Mouse (Mus musculus) liver, embryonic 11.5 days (tissue): ENCODE measurements around the gene Rhbdf2. TPM values are rescaled to one million over a fixed set of nuclear protein-coding genes. Genes with fewer than 3 reads are reported as not detected.
"Not testable (repeated sequence)": the region's sequence is repeated elsewhere in the genome, so short reads cannot be mapped to it uniquely, and the experiment has no call there.

Source experiments
- ATAC-seq: fragments of 200-750 bp; cut with Nextera tagmentation; replicated peaks from 2 replicates; pipeline ENCODE4 v1.8.0; 2017; ENCODE audit warnings: moderate number of reproducible peaks, mild to moderate bottlenecking, moderate TSS enrichment, moderate library complexity; ENCODE audit not compliant: low FRiP score
- DNase-seq: peaks from one replicate; pipeline ENCODE4 v3.0.0-alpha.2; 2017; ENCODE audit warnings: low spot score
- H3K27ac ChIP-seq: fragments of 300-500 bp; sonication (generic); 2 replicates; pipeline ENCODE4 v1.5.1; 2014; ENCODE audit warnings: mild to moderate bottlenecking, low read depth, low read length, control low read depth
- H3K27me3 ChIP-seq: fragments of 300-500 bp; sonication (generic); replicated peaks from 2 replicates; pipeline ENCODE4 v1.6.1; 2014; ENCODE audit warnings: low read length, mixed read lengths; ENCODE audit not compliant: control insufficient read depth, insufficient read depth
- H3K36me3 ChIP-seq: fragments of 300-500 bp; sonication (generic); 2 replicates; pipeline ENCODE4 v1.6.1; 2014; ENCODE audit warnings: mild to moderate bottlenecking, low read length, moderate library complexity, mixed read lengths; ENCODE audit not compliant: control insufficient read depth, insufficient read depth
- H3K4me1 ChIP-seq: fragments of 300-500 bp; sonication (generic); replicated peaks from 2 replicates; pipeline ENCODE4 v1.6.1; 2014; ENCODE audit warnings: low read length, mixed read lengths; ENCODE audit not compliant: control insufficient read depth, insufficient read depth
- H3K4me2 ChIP-seq: fragments of 300-500 bp; sonication (generic); 2 replicates; pipeline ENCODE4 v1.6.1; 2014; ENCODE audit warnings: mild to moderate bottlenecking, control low read depth, moderate library complexity
- H3K4me3 ChIP-seq: fragments of 300-500 bp; sonication (generic); 2 replicates; pipeline ENCODE4 v1.5.1; 2014; ENCODE audit warnings: low read depth, low read length, control low read depth
- H3K9ac ChIP-seq: fragments of 300-500 bp; sonication (generic); 2 replicates; pipeline ENCODE4 v1.6.1; 2014; ENCODE audit warnings: low read depth, low read length, control low read depth
- H3K9me3 ChIP-seq: fragments of 300-500 bp; sonication (generic); 2 replicates; pipeline ENCODE4 v1.6.1; 2016; ENCODE audit warnings: low read length, inconsistent platforms, mixed read lengths; ENCODE audit not compliant: control insufficient read depth
- WGBS: fragments of 180-500 bp; shearing (Covaris S2); extraction: QIAGEN DNeasy Blood & Tissue Kit; methylation state at CpG from one replicate; pipeline ENCODE4 v1.1.7; 2014; 5-methylcytosine and 5-hydroxymethylcytosine counted together
- polyA plus RNA-seq: library from polyadenylated mRNA; unstranded; fragments of >200 nt; fragmentation: Nextera tagmentation; extraction: Ambion mirVana; gene quantifications from 2 replicates; pipeline ENCODE4 v1.2.1, GENCODE M21; 2014

Gene Rhbdf2
- polyA plus RNA-seq: 9.9 and 10.6 TPM in 2 replicates

GRCm38 (mm10) chr11:116626299-116627071, at the start of gene Rhbdf2:
Gene Rhbdf2, minus strand, starts transcription at chr11:116627019.
- H3K36me3 ChIP-seq: no peaks in the 10 kb centered on the region
- H3K4me3 ChIP-seq: no peak within 1 kb of the TSS
- peaks cover 49% of the 10 kb centered on the region for H3K4me1 ChIP-seq
- no peaks in the 10 kb centered on the region for H3K9me3 ChIP-seq
- no peak within 1 kb of the TSS for H3K4me2 ChIP-seq
- no peak for ATAC-seq
- no peak for DNase-seq
- H3K27ac ChIP-seq: no peak within 1 kb of the TSS
- no peak within 1 kb of the TSS for H3K9ac ChIP-seq
- H3K27me3 ChIP-seq: no peaks in the 10 kb centered on the region
- 75% methylated on average over 10 of the region's 10 CpGs for WGBS

- Histone ChIP-seq H3K9me3 (no peaks in the 10 kb centered on the region), H3K4me1 (peaks cover 12% of the 10 kb centered on the region), H3K4me2 (no peak overlapping the region), H3K4me3 (no peak overlapping the region), H3K27ac (no peak overlapping the region), H3K9ac (no peak overlapping the region), H3K36me3 (peaks cover 41% of the 10 kb centered on the region), H3K27me3 (no peaks in the 10 kb centered on the region)
- 77% methylated on average over 14 of the region's 14 CpGs for WGBS
- no peak for DNase-seq
- ATAC-seq: no peak
These were observed 49.6 kb upstream of the Rhbdf2 start for GRCm38 (mm10) chr11:116676175-116676976.

- not testable (repeated sequence) for H3K4me2 ChIP-seq, H3K27ac ChIP-seq, DNase-seq, H3K9ac ChIP-seq, H3K9me3 ChIP-seq, H3K27me3 ChIP-seq, H3K4me3 ChIP-seq, ATAC-seq
- H3K36me3 ChIP-seq: peaks cover 41% of the 10 kb centered on the region
- 68% methylated on average over 6 of the region's 6 CpGs for WGBS
- H3K4me1 ChIP-seq: peaks cover 18% of the 10 kb centered on the region
These were observed 48.6 kb upstream of the Rhbdf2 start for GRCm38 (mm10) chr11:116675429-116675828.

GRCm38 (mm10) chr11:116674616-116675379, 48.0 kb upstream of the Rhbdf2 start:
- Histone ChIP-seq H3K4me3 (no peak overlapping the region), H3K4me1 (peaks cover 22% of the 10 kb centered on the region), H3K9me3 (no peaks in the 10 kb centered on the region), H3K4me2 (no peak overlapping the region), H3K27me3 (no peaks in the 10 kb centered on the region), H3K9ac (no peak overlapping the region), H3K27ac (no peak overlapping the region), H3K36me3 (peaks cover 41% of the 10 kb centered on the region)
- WGBS: 84% methylated on average over 7 of the region's 7 CpGs
- DNase-seq (no peak), ATAC-seq (no peak)

GRCm38 (mm10) chr11:116673410-116673809, 46.6 kb upstream of the Rhbdf2 start:
- Histone ChIP-seq H3K9ac (peak overlapping the region; percentile 94), H3K4me2 (peak overlapping the region; percentile 82), H3K36me3 (peaks cover 39% of the 10 kb centered on the region), H3K27me3 (no peaks in the 10 kb centered on the region), H3K9me3 (no peaks in the 10 kb centered on the region), H3K27ac (peak overlapping the region; percentile 77; the same call in 1 of the 2 replicates), H3K4me3 (peak overlapping the region; percentile 81), H3K4me1 (peaks cover 33% of the 10 kb centered on the region)
- ATAC-seq (no peak), DNase-seq (no peak)
- WGBS: 79% methylated on average over 2 of the region's 2 CpGs

GRCm38 (mm10) chr11:116672595-116672994, 45.8 kb upstream of the Rhbdf2 start:
- ATAC-seq (no peak), DNase-seq (no peak)
- Histone ChIP-seq H3K4me2 (peak overlapping the region; percentile 82), H3K4me1 (peaks cover 33% of the 10 kb centered on the region), H3K9me3 (no peaks in the 10 kb centered on the region), H3K27ac (peak overlapping the region; percentile 77), H3K27me3 (no peaks in the 10 kb centered on the region), H3K9ac (peak overlapping the region; percentile 94), H3K36me3 (peaks cover 39% of the 10 kb centered on the region), H3K4me3 (peak overlapping the region; percentile 81)
- WGBS: 14% methylated on average over 7 of the region's 7 CpGs

GRCm38 (mm10) chr11:116671845-116672434, 45.1 kb upstream of the Rhbdf2 start:
- peaks cover 37% of the 10 kb centered on the region for H3K36me3 ChIP-seq
- H3K4me1 ChIP-seq: peaks cover 33% of the 10 kb centered on the region
- 0 out of 2 replicates have a peak, but pooled peaks have one; percentile 0 for ATAC-seq
- H3K9ac ChIP-seq: peak overlapping the region; percentile 94
- H3K27ac ChIP-seq: peak overlapping the region; percentile 77
- H3K9me3 ChIP-seq: no peaks in the 10 kb centered on the region
- no peak for DNase-seq
- peak overlapping the region; percentile 81 for H3K4me3 ChIP-seq
- peak overlapping the region; percentile 82 for H3K4me2 ChIP-seq
- under 1% methylated on average over 24 of the region's 24 CpGs for WGBS
- no peaks in the 10 kb centered on the region for H3K27me3 ChIP-seq
